Mouse (Mus musculus) ovary, postnatal 10 days (tissue): ENCODE measurements around the gene Pfn1.
A peak's percentile ranks its signal among the peaks of the same experiment; 100 is the strongest.

ENCODE experiments used
- DNase-seq: peaks from one replicate; pipeline ENCODE4 v3.0.0; 2022; ENCODE audit warnings: low spot score

The Pfn1 gene

DNA sequence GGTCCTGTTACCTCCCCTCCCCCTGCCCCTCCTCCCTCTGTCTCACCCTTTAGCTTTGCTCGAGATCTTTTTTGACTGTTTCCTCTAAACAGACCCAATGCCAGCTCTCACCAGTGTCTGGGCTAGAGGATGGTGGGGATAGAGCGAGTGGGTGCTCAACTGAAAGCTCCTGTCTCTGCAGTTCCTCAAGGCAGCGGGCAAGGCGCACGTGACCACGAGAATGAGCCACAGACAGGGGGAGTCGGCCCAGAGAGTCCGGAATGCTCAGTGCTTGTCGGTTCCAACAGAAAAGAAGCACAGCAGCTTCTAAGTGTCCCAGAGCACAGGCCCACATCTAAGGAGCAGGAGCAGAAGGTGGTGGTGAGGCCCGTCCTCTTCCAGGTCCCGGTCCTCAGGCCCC, 20.1 kb upstream of the Pfn1 start:
- no peak for DNase-seq

DNA sequence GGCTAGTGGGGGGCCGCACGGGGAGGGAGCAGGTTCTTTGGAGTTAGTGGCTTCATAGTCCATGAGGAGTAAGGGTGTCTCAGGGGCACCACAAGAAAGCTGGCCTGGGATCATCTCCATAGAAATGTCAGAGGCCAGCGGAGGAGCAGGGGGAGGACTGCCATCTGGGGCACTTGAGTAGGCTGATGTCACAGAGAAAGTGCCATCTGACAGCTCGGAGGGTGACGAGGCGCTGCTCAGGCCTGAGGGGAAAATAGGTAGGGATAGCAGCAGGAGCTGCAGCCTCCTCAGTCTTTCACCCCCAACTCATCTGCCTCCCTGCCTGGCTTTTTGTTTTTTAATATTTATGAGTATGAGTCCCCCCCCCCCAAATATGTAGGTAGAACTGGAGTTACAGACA, 19.6 kb upstream of the Pfn1 start:
- no peak for DNase-seq

DNA sequence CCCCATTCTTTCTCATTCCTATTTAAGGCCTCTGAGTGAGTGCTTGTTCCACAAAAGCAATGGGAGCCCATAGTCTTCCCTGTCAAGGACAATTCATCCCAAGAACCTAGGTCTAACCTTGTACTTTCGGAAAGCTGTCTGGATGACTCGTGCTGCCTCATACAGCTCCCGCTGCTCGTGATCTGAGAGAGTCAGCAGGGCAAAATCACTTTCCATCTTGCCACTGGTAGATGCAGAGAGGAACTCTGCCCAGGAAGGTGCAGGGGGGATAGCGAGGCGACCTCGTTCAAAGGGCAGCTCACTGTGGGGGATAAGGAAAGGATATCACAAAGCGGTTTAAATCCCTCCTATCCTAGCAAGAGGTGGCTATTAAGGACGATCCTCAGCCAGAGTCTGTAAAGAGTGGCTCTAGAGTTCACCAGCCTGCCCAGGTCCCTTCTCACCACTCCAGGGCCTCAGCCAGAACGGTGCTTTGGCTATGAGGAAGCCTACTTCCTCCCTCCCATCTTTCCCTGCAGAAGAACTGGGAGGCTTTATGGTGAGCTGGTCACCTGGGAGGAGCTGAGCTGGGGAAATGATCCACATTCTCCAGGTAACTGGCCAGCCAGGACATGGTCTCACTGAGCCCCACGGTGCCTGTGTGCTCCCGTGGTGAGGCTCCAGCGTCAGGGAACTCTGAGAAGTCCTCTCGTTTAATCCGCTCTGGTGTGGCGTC, 17.0 kb upstream of the Pfn1 start:
- no peak for DNase-seq

GRCm38 (mm10) chr11:70670483-70670882, 16.0 kb upstream of the Pfn1 start:
- no peak for DNase-seq

DNA sequence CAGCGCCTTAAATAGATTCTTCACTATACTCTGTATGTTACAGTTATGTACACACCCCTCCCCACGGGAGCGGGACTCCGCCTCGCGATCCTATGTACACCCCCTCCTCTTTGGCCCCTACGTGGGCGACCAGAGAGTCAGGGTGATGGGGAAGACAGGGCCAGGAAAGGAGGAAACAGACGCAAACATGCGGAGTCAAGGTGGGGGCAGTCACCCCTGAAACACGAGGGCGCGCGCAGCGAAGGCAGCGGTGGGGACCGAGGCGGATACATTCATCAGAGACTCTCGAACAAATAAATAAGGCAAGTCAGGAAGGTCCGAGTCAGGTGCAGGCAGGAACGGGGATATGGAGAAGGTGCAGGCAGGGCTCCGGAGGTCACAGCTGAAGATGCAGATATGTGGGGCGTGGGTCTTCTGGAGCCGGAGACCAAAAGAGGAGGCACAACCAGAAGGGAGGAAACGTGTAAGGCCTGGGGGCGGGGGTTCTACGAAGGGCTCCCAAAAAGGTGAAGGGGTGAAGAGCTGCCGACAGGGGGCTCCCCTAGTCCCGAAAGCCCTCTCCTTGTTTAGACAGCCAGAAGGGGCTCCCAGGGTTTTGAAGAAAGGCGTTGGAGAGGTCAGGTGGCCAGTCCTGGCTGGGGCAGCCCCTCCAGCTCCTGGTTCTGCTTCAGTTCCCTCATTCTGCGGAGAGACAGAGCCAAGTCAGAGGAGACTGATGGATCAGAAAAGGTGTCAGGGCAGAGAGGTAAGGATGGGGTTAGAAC, 15.3 kb upstream of the Pfn1 start:
- peak; percentile 43 for DNase-seq

- DNase-seq = peak; percentile 95
Observed at GRCm38 (mm10) chr11:70668771-70669505, 14.5 kb upstream of the Pfn1 start, which contains the start of gene Spag7. Gene Spag7, minus strand, starts transcription at chr11:70669416.

- peak; percentile 37 for DNase-seq
Observed at GRCm38 (mm10) chr11:70668335-70668770, 13.9 kb upstream of the Pfn1 start.

DNA sequence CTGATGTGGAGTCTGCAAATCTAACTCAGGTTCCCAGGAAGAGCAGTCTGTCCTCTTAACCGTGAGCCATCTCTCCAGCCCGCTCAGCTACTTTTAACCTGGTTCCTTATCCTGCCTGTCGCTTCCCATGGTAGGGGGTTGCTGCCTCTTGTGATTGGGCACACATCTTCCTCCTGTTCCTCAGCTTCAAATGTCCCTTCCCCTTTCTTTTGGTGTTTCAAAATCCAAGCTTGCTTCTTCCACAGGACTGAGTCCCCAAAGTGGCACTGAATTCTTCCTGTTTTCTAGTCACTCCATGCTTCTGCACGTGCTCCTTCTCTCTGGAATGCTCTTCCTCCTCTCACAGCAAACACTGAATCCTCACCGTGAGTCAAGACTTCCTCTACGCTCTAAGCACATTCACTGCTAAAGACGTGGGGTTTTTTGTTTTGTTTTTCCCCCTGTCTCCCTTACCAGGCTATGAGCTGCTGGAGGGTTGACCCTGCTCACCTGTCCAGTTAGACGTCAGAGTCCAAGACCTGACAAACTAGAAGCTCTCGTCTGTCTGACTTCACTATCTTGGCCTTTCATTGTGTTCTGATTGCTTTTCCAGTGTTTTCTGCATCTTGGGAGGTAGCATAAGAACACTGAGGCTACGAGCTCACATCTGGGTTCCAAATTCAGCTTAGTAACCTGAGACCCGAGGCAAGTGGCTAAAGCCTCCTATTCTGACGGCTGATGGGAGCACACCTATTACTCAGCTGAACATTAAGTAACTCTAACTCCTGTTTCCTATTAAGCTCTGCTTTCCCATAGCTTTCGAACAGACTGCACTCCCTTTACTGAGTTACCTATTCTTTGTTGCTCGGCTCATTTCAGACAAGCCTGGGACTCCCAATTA, 13.1 kb upstream of the Pfn1 start:
- no peak for DNase-seq

DNA sequence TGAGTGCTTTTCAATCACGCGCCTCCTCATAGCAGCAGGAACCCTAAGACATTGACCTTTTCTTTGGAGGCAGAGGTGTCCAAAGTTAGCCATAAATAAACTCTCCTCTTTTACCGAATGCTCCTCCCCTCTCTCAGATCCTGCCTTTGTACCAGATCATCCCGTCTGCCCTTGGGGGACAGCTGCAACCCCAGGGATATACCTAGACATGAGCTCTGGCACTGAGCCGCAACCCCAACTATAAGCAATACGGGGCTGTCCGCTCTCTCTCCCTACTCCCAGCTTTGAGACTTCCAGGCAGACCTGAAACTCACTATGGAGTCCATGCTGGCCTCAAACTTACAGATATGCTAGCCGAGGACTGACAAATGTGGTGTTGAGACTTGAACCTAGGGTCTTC, 12.2 kb upstream of the Pfn1 start:
- no peak for DNase-seq

- DNase-seq = no peak
Observed at GRCm38 (mm10) chr11:70664741-70665140, 10.3 kb upstream of the Pfn1 start.

DNA sequence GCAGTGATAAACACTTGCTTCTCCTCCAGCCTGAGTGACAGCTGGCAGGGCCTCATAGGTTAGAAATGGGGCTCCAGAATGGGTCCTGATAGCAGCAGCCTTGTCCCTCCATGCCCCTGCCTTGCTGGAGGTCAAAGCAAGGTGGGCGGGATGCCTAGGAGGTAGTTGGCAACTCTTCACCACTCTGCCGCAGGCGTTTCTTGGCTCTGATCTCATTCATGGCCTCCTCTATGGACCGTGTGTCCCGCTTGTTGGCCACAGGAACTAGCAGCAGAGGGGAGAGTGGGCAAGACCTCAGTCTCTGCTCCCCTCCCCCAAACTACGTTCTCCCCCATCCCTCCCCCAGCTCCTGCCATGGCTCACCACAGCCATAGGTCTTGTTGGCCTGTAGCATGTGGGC, 9.5 kb upstream of the Pfn1 start:
- DNase-seq = no peak

- no peak for DNase-seq
Observed at GRCm38 (mm10) chr11:70663101-70663500, 8.7 kb upstream of the Pfn1 start.

GRCm38 (mm10) chr11:70660571-70660970, 6.1 kb upstream of the Pfn1 start:
- no peak for DNase-seq

DNA sequence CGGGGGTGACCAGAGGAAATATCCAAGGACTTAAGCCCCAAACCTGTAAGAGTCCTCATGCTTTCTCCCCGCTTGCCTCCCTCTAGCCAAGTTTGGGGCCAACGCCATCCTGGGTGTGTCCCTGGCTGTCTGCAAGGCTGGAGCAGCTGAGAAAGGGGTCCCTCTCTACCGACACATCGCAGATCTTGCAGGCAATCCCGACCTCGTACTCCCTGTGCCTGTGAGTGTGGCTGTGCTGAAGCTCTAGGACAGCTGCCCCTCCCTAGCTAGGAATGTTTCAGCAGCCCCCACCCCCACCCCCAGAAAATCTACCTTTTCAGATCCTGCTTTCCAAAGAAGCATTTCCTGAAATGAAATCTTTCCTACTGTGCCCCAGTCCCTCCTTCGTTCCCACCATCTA, 4.5 kb upstream of the Pfn1 start:
- DNase-seq = no peak

GRCm38 (mm10) chr11:70658521-70658920, 4.1 kb upstream of the Pfn1 start:
- no peak for DNase-seq

DNA sequence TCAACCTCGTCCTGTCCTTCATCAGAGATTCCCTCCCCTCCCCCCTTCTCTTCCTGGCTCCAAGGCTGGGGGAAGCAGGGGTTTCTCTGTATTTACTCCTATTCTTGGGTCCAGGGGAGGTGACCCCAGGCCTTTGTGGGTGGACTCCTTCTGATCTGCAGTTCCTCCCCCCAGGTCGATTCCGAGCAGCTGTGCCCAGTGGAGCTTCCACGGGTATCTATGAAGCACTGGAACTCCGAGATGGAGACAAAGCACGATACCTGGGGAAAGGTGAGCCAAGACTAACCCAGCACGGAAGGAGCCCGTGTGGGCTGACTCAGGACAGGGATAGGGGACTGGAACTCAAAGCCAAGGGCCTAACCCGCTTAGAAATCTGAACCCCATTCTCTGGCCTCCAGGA, 3.5 kb upstream of the Pfn1 start:
- no peak for DNase-seq

DNA sequence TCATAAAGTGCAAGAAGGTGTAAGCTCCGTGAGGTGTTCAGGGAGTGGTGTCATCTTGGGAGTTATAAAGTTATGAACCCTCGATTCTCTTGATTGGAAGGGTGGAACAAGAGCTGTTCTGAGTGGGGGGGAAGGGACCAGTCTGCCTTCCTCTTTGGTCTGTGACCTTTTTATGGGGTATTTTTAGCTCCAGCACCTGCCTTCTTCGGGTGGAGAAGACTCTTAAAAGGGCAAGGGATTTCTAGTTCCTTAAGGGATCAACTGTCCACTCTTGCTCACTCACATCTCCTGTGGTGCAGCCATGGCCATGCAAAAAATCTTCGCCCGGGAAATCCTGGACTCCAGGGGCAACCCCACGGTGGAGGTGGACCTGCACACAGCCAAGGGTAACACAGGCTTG, 3.1 kb upstream of the Pfn1 start:
- no peak for DNase-seq

GRCm38 (mm10) chr11:70656964-70657363, 2.5 kb upstream of the Pfn1 start, which contains the start of gene Eno3:
Gene Eno3, plus strand, starts transcription at chr11:70657202.
- no peak for DNase-seq

DNA sequence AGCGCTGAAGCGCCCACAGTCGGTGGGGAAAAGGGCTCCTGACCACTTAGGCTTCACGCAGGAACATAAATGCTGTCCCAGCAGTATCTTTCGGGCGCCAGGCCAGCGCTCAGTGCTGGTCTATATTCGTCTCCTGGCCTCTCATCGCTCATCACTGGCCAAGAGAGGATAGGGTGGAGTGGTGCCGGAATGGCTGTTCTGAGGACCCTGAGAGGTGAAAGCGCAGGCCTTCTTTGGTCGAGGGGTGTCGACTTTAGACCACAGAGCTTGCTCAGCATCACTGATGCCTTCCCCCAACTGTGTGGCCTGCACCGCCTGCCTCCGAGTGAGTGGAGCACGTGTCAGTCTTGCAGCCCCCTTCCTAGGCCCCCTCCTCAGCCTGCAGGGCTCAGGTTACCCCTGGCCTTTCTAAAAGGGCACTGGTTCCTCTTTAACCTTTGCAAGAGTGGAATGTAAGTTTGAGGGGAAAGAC, 2.0 kb upstream of the Pfn1 start:
- DNase-seq = no peak

DNA sequence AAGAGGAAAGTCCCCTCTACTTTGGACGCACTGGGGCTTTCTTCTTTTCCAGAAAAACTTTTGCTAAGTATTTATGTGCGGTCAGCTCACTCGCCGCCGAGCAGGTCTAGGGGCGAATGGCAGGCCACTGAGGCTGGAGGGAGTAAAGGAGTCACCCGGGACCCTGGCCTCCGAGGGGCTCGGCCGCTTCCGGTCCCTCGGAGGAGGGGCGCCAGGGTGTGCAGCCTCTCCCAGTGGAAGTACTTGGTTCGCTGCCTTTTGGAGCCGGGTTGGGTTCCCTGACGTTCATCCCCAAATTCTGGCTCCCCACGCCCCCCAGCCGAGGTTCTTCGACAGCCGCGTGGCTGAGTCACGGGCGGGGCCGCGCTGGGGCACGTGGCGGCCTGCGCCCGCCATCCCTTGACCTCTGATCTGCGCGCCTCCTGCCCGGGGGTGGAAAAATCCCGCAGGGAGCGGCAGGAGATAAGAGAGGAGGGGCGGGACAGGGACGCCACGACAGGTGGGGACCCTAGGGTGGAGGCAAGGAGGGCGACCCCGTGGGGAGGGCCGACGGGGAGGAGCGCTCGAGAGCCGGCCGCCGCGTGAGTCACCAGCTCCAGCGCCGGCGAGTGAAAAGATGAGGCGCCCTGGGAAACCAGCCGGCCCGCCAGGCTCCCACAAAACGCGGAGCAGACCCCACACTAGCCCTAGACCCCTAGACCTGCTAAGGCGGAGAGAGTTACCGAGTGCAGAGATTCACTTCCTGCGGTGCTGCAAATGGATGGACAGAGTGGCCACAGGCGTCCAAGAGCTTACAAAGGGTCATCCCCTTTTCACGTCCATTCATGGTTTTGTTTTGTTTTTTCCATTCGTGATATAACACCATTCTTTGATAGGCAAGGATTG, 1.4 kb upstream of the Pfn1 start:
- DNase-seq = peak; percentile 48
